ENCODE assay signal across 8 mouse cellular contexts in the genomic region with DNA sequence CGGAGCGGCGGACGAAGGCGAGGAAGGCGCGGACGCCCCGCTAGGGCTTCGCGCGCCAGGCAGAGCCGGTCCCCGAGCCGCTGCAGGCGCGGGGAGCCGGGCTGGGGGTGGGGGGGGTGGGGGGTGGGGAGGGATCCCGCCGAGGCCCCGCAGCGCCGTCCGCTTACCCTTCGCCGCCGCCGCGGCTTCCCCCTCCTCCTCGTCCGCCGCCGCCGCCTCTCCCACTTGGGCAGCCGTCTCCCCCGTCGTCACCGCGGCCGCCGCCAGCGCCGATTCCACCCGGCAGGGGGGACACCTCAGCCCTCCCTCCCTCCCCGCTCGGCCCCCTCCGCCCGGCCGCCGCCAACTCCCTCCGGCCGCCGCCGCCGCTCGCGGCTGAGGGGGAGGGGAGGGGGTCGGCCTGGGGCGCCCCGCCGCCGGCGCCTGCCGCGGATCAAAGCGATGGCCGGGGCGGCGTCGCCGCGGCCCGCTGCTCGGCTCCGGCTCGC. TPM values are rescaled to one million over a fixed set of nuclear protein-coding genes. Genes with fewer than 3 reads are reported as not detected.
DNase-seq lines count a peak whose midpoint lies in the region; ATAC-seq and TF ChIP-seq lines count a peak whose summit lies in the region.

No protein-coding gene starts in this region.

- 0% methylated on average over 2 of the region's 76 CpGs for WGBS in forebrain, embryonic 16.5 days
- WGBS in hindbrain, embryonic 15.5 days: 0% methylated on average over 8 of the region's 76 CpGs
- WGBS in limb, embryonic 15.5 days: 0% methylated on average over 41 of the region's 76 CpGs

- peak overlapping the region; percentile 94 for H3K4me3 ChIP-seq in bone marrow macrophage, adult 2 months (ENCODE audit: insufficient read depth, low read length)
- H3K4me3 ChIP-seq in forebrain, embryonic 16.5 days (replicated peaks; ENCODE audit: low read length): peak overlapping the region; percentile 92
- H3K4me3 ChIP-seq in hindbrain, embryonic 15.5 days: peak overlapping the region; percentile 65
- H3K4me3 ChIP-seq in limb, embryonic 15.5 days: peak overlapping the region; percentile 91

- DNase-seq in kidney, adult 18-20 months: peak; percentile 65
- no peak for DNase-seq in kidney, postnatal 10 days
- DNase-seq in naive thymus-derived CD4-positive, alpha-beta T cell, adult 2 months (ENCODE audit: low read depth): peak; percentile 60
- peak; percentile 57 for DNase-seq in testis, postnatal 14 days (ENCODE audit: low spot score)

- no peaks in the 10 kb centered on the region for H3K27me3 ChIP-seq in forebrain, embryonic 16.5 days (replicated peaks; ENCODE audit: control insufficient read depth, insufficient read depth, low read length)
- no peaks in the 10 kb centered on the region for H3K27me3 ChIP-seq in hindbrain, embryonic 15.5 days
- no peaks in the 10 kb centered on the region for H3K27me3 ChIP-seq in limb, embryonic 15.5 days

- no peaks in the 10 kb centered on the region for H3K36me3 ChIP-seq in forebrain, embryonic 16.5 days (ENCODE audit: control insufficient read depth, insufficient read depth)
- no peaks in the 10 kb centered on the region for H3K36me3 ChIP-seq in hindbrain, embryonic 15.5 days
- H3K36me3 ChIP-seq in limb, embryonic 15.5 days: 0 out of 2 replicates have a peak, but pooled peaks cover 3% of the 10 kb centered on the region

- H3K4me2 ChIP-seq in forebrain, embryonic 16.5 days (ENCODE audit: low read length): peak overlapping the region; percentile 70
- H3K4me2 ChIP-seq in hindbrain, embryonic 15.5 days: peak overlapping the region; percentile 64
- H3K4me2 ChIP-seq in limb, embryonic 15.5 days: peak overlapping the region; percentile 68

- peak; percentile 70 for ATAC-seq in forebrain, embryonic 16.5 days
- peak; percentile 77 for ATAC-seq in hindbrain, embryonic 15.5 days (ENCODE audit: low FRiP score, low read depth)
- ATAC-seq in limb, embryonic 15.5 days (ENCODE audit: insufficient number of reproducible peaks, low FRiP score, low TSS enrichment, low read depth): peak; percentile 26

- TF ChIP-seq CTCF in bone marrow macrophage, adult 2 months (IDR thresholded peaks at IDR 0.05; ENCODE audit: low read depth, low read length): no peak

- peak overlapping the region; percentile 97 for H3K9ac ChIP-seq in forebrain, embryonic 16.5 days (replicated peaks; ENCODE audit: low read depth, low read length)
- peak overlapping the region; percentile 93 for H3K9ac ChIP-seq in hindbrain, embryonic 15.5 days
- H3K9ac ChIP-seq in limb, embryonic 15.5 days: peak overlapping the region; percentile 95

- H3K4me1 ChIP-seq in bone marrow macrophage, adult 2 months (ENCODE audit: control insufficient read depth, insufficient read depth, low read length): peaks cover 13% of the 10 kb centered on the region
- H3K4me1 ChIP-seq in forebrain, embryonic 16.5 days (replicated peaks; ENCODE audit: control insufficient read depth, insufficient read depth, low read length): peaks cover 20% of the 10 kb centered on the region
- peaks cover 27% of the 10 kb centered on the region for H3K4me1 ChIP-seq in hindbrain, embryonic 15.5 days (replicated peaks)
- peaks cover 9% of the 10 kb centered on the region for H3K4me1 ChIP-seq in limb, embryonic 15.5 days

- no peaks in the 10 kb centered on the region for H3K9me3 ChIP-seq in forebrain, embryonic 16.5 days (ENCODE audit: control insufficient read depth, low read length)
- H3K9me3 ChIP-seq in hindbrain, embryonic 15.5 days: no peaks in the 10 kb centered on the region
- no peaks in the 10 kb centered on the region for H3K9me3 ChIP-seq in limb, embryonic 15.5 days

- TF ChIP-seq POLR2A in bone marrow macrophage, adult 2 months (IDR thresholded peaks at IDR 0.05; ENCODE audit: borderline replicate concordance, low read depth, low read length): no peak

- peak overlapping the region; percentile 76 for H3K27ac ChIP-seq in bone marrow macrophage, adult 2 months (ENCODE audit: insufficient read depth, low read depth, low read length)
- H3K27ac ChIP-seq in forebrain, embryonic 16.5 days (ENCODE audit: low read length): peak overlapping the region; percentile 98
- peak overlapping the region; percentile 99 for H3K27ac ChIP-seq in hindbrain, embryonic 15.5 days (replicated peaks)
- peak overlapping the region; percentile 99 for H3K27ac ChIP-seq in limb, embryonic 15.5 days

RNA-seq across cellular contexts. Expression of a gene that starts 0.4 kb away (rescaled TPM):
- 127 and 142 TPM in 2 replicates for polyA plus RNA-seq in bone marrow macrophage, adult 2 months (2012; ENCODE audit: insufficient read depth, insufficient read length, missing spikeins)
- 14.9 and 15.8 TPM in 2 replicates for polyA plus RNA-seq in forebrain, embryonic 16.5 days (2015; fragmentation: Nextera tagmentation; extraction: Ambion mirVana)
- 12.2 and 13.8 TPM in 2 replicates for polyA plus RNA-seq in hindbrain, embryonic 15.5 days (2015; fragmentation: Nextera tagmentation; extraction: Ambion mirVana)
- polyA plus RNA-seq in limb, embryonic 15.5 days (2015; fragmentation: Nextera tagmentation; extraction: Ambion mirVana): 18.8 and 22.1 TPM in 2 replicates

Comparison
In these comparisons a context has a peak if more than half of its experiments do, and no peak if none do; other contexts are left out.
1. ATAC-seq: peak in every context shown above with its lines; median percentile 77 in hindbrain, embryonic 15.5 days; 70 in forebrain, embryonic 16.5 days; 26 in limb, embryonic 15.5 days.